Comparison of ENCODE assay signal across 7 mouse cellular contexts in genomic region chr15:79658531-79659375, GRCm38 (mm10). TPM values are rescaled to one million over a fixed set of nuclear protein-coding genes. Genes with fewer than 3 reads are reported as not detected.
DNase-seq lines count a peak whose midpoint lies in the region; ATAC-seq and TF ChIP-seq lines count a peak whose summit lies in the region.

TSS of gene Fam227a (minus strand) at chr15:79658956.
TSS of gene Cby1 (plus strand) at chr15:79659199.

- H3K36me3 ChIP-seq in intestine, postnatal 0 days (ENCODE audit: control insufficient read depth, insufficient read depth) = peaks cover 8% of the 10 kb centered on the region; the same call in 1 of the 2 replicates
- peaks cover 14% of the 10 kb centered on the region; the same call in 1 of the 2 replicates for H3K36me3 ChIP-seq in midbrain, embryonic 12.5 days
- H3K36me3 ChIP-seq in small intestine, adult 2 months (ENCODE audit: control insufficient read depth, insufficient read depth, low read length) = no peaks in the 10 kb centered on the region

- TF ChIP-seq POLR2A in small intestine, adult 2 months (IDR thresholded peaks at IDR 0.05; ENCODE audit: low read depth, low read length) = peak; percentile 73; the same call in 1 of the 2 replicates

- peak within 1 kb of the TSS; percentile 71 for H3K4me3 ChIP-seq in intestine, postnatal 0 days (ENCODE audit: low read depth, low read length)
- H3K4me3 ChIP-seq in midbrain, embryonic 12.5 days = peak within 1 kb of the TSS; percentile 84
- peak within 1 kb of the TSS; percentile 69 for H3K4me3 ChIP-seq in small intestine, adult 2 months (ENCODE audit: low read depth, low read length)

- peak within 1 kb of the TSS; percentile 97 for H3K4me2 ChIP-seq in intestine, postnatal 0 days (replicated peaks; ENCODE audit: low read depth)
- H3K4me2 ChIP-seq in midbrain, embryonic 12.5 days (replicated peaks) = peak within 1 kb of the TSS; percentile 80

- no peaks in the 10 kb centered on the region for H3K27me3 ChIP-seq in intestine, postnatal 0 days (replicated peaks; ENCODE audit: control insufficient read depth, insufficient read depth, low read length)
- H3K27me3 ChIP-seq in midbrain, embryonic 12.5 days = no peaks in the 10 kb centered on the region
- H3K27me3 ChIP-seq in small intestine, adult 2 months (ENCODE audit: control insufficient read depth, insufficient read depth, low read length) = no peaks in the 10 kb centered on the region

- H3K27ac ChIP-seq in intestine, postnatal 0 days (ENCODE audit: low read depth, low read length) = peak within 1 kb of the TSS; percentile 87
- H3K27ac ChIP-seq in midbrain, embryonic 12.5 days (replicated peaks) = peak within 1 kb of the TSS; percentile 94
- peak within 1 kb of the TSS; percentile 92 for H3K27ac ChIP-seq in small intestine, adult 2 months (ENCODE audit: insufficient read depth, low read depth, low read length)

- intact Hi-C loops in left cerebral cortex, postnatal 4 days (cut with DNase I) = no loop called here

- under 1% methylated on average over 55 of the region's 55 CpGs for WGBS in intestine, postnatal 0 days
- WGBS in midbrain, embryonic 12.5 days = under 1% methylated on average over 55 of the region's 55 CpGs
- under 1% methylated on average over 55 of the region's 55 CpGs for WGBS in small intestine, adult 2 months

- no peaks in the 10 kb centered on the region for H3K9me3 ChIP-seq in intestine, postnatal 0 days (ENCODE audit: control insufficient read depth)
- H3K9me3 ChIP-seq in midbrain, embryonic 12.5 days = no peaks in the 10 kb centered on the region

- TF ChIP-seq CTCF in intestine, postnatal 0 days (IDR thresholded peaks at IDR 0.05; ENCODE audit: low read depth) = no peak
- no peak for TF ChIP-seq CTCF in small intestine, adult 2 months (IDR thresholded peaks at IDR 0.05; ENCODE audit: extremely low read depth, insufficient read length, insufficient replicate concordance, low read depth, low read length)

- DNase-seq in adrenal gland, adult 2 months = peak; percentile 97
- peak; percentile 92 for DNase-seq in embryo, embryonic 11.5 days (ENCODE audit: low read depth, low spot score)
- DNase-seq in gastrocnemius, postnatal 4 days (ENCODE audit: low spot score in 2 of 2) = peak; percentile 96 to 97
- DNase-seq in left cerebral cortex, postnatal 4 days = peak; percentile 97

- H3K9ac ChIP-seq in intestine, postnatal 0 days (ENCODE audit: low read depth, low read length) = peak within 1 kb of the TSS; percentile 80
- H3K9ac ChIP-seq in midbrain, embryonic 12.5 days (replicated peaks) = peak within 1 kb of the TSS; percentile 84

- no peaks in the 10 kb centered on the region for H3K4me1 ChIP-seq in intestine, postnatal 0 days (replicated peaks; ENCODE audit: control insufficient read depth, insufficient read depth, low read length)
- H3K4me1 ChIP-seq in midbrain, embryonic 12.5 days = peaks cover 12% of the 10 kb centered on the region
- H3K4me1 ChIP-seq in small intestine, adult 2 months (ENCODE audit: control insufficient read depth, insufficient read depth, insufficient read length, low read length) = peaks cover 3% of the 10 kb centered on the region; the same call in 1 of the 2 replicates

- peak; percentile 89 for ATAC-seq in intestine, postnatal 0 days
- peak; percentile 87 for ATAC-seq in midbrain, embryonic 12.5 days (ENCODE audit: low FRiP score, low read depth)

RNA-seq across cellular contexts. Expression of gene Fam227a, which starts in this region (rescaled TPM):
- 1 to 10 TPM; 1.3 to 1.6 TPM for total RNA-seq in adrenal gland, adult 2 months (2021)
- 0.43 and 0.61 TPM in 2 replicates for polyA plus RNA-seq in adrenal gland, adult 2 months (2012; rRNA removed)
- total RNA-seq in gastrocnemius, postnatal 4 days (2021) = 1 to 10 TPM; 1.7 to 2.1 TPM
- 0.13 and 0.27 TPM in 2 replicates for polyA plus RNA-seq in intestine, postnatal 0 days (2015; fragmentation: Nextera tagmentation; extraction: Ambion mirVana)
- total RNA-seq in left cerebral cortex, postnatal 4 days (2021) = 10 to 100 TPM; 13.5 to 17.2 TPM
- 4.6 and 5.4 TPM in 2 replicates for polyA plus RNA-seq in midbrain, embryonic 12.5 days (2016; fragmentation: Nextera tagmentation; extraction: Ambion mirVana)
- 0.06 and 0.25 TPM in 2 replicates for polyA plus RNA-seq in small intestine, adult 2 months (2012; rRNA removed)

RNA-seq across cellular contexts. Expression of gene Cby1, which starts in this region (rescaled TPM):
- total RNA-seq in adrenal gland, adult 2 months (2021) = 10 to 100 TPM; 14.0 to 26.9 TPM
- polyA plus RNA-seq in adrenal gland, adult 2 months (2012; rRNA removed) = 6.9 and 13.2 TPM in 2 replicates
- 10 to 100 TPM; 29.9 to 32.1 TPM for total RNA-seq in gastrocnemius, postnatal 4 days (2021)
- 22.3 and 23.1 TPM in 2 replicates for polyA plus RNA-seq in intestine, postnatal 0 days (2015; fragmentation: Nextera tagmentation; extraction: Ambion mirVana)
- 10 to 100 TPM; 55.6 to 60.1 TPM for total RNA-seq in left cerebral cortex, postnatal 4 days (2021)
- polyA plus RNA-seq in midbrain, embryonic 12.5 days (2016; fragmentation: Nextera tagmentation; extraction: Ambion mirVana) = 79.7 and 82.0 TPM in 2 replicates
- 3.1 and 5.6 TPM in 2 replicates for polyA plus RNA-seq in small intestine, adult 2 months (2012; rRNA removed)

Comparison
In these comparisons a context has a peak if more than half of its experiments do, and no peak if none do; other contexts are left out.
1. Peak in every context shown above with its lines: DNase-seq, ATAC-seq, H3K4me3 ChIP-seq and H3K27ac ChIP-seq.
2. RNA of gene Fam227a (total RNA-seq): 13.5 to 17.2 TPM in left cerebral cortex, postnatal 4 days; 1.7 to 2.1 TPM in gastrocnemius, postnatal 4 days and 1.3 to 1.6 TPM in adrenal gland, adult 2 months; every median in the first group is over 4 times any median in the second.